Mouse (Mus musculus): ENCODE measurements around the gene Dkkl1. TPM values are rescaled to one million over a fixed set of nuclear protein-coding genes. Genes with fewer than 3 reads are reported as not detected.

The Dkkl1 gene
- total RNA-seq (2021): not detected

DNA sequence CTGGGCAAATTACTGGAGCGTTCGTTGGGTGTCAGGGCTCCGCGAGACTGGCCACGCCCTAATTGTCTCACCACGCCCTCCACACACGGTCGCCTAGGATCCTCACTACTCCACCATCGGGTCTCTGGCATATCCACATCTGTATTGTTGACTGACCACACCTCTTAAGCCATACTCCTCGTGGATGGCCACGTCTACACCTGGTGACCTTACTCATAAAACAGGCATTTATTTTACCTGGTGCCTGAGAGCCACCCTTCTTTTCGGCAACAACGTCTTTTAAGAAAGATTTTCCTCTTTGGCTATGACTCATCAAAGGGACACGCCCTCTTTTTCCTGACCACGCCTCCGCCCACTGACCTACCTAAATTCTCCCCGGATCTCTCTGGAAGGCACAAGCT is at the start of gene Dkkl1:
TSS of gene Dkkl1 (minus strand) at position 297 of the 401 bp plus-strand sequence.
- no peak for DNase-seq

DNA sequence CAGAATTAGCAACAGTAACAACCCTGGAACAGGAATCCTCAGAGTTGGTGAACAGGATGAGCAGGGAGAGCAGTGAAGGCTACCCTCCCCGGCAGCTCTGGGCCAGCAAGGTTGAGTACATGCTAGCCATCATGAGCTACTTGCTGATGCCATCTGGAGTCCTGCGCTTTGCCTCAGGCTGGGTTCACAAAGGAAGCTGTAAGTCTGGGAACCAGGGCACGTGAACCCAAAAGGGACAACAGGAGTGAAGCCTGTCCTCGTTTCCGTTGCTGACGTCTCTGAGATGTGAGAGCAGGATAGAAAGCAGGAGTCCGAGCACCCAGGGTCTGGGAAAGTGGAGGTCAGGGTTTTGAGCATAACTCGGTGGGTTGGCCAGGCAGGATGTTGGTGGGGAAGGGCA is 47.3 kb upstream of the Dkkl1 start:
- DNase-seq: no peak

DNA sequence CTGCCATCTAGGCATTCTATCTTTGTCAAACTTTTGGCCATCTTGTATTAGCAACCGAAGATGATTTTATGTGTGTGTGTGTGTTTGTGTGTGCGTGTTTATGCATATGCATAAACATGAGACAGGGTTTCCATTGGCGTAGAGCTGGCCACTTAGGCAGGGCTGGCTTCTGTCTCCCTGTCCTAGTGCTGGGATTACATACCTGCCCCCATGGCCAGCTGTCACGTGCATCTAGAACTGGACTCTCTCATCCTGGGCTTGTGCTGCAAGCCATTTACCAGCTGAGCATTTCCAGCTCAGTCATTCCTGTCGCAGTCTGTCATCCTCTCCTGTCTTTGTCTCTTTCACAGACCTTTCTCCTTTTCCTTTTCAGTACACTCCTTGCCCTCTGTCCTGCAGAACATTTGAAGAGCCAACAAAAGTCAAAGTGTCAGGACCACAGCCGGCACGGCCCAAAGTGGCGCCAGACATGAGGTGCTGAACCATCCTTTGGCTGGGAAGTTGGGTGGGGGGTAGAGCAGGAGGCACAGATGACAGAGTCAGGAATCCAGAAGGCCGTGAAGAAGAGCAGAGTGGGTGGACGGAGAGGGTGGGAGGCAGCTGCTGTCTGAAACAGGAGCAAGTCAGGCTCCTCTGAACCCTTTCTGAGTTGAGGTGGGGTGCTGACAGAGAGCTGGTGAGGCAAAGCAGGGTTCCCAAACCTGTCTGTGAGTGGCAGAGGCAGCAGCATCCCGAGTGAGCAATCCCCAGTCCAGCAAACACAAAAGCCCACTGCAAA is 45.3 kb upstream of the Dkkl1 start:
- DNase-seq: no peak

DNA sequence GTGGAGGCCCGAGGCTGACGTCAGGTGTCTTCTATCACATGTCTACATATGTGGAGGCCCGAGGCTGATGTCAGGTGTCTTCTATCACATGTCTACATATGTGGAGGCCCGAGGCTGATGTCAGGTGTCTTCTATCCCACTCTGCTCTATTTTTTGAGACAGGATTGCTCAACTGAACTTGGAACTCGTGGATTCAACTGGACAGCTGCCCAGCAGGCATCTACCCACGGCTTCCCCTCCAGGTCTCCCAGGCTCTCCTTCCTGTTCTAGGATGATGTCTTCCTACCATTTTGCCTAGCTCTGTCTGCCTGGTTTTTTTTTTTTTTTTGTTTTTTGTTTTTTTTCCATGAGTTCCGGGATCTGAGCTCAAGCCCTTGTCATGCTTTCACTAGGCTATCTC is 43.9 kb upstream of the Dkkl1 start:
- peak; percentile 40 for DNase-seq

DNA sequence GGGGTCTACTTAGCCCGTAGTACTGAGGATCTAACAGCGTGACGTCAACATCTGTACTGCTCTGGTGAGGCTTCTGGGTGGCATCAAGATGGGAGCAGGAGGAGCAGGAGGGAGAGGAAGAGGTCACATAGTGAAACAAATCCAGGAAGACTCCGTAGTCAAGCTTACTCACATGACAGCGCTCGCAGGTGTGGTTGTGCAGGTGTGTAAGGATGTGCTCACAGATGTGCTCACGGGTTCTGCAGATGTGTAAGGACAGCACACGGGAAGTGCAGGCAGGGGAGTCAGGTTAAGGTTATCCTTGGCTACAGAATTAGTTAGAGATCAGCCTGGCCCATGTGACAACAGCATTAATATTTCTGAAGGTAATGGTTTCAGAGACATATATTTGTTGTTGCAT is 41.9 kb upstream of the Dkkl1 start:
- no peak for DNase-seq

DNA sequence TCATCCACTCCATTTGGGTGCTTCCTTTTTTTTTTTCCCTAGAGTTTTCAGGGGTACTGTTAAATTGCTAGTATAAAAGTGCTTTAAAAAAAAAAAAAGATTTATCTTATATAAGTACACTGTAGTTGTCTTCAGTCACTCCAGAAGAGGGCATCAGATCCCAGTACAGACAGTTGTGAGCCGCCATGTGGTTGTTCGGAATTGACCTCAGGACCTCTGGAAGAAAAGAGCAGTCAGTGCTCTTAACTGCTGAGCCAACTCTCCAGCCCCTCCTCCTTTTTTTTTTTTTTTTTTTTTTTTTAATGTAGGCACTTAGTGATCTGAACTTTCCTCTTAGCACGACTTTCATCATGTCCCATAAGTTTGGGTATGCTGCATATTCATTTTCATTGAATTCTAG is 35.7 kb upstream of the Dkkl1 start:
- no peak for DNase-seq

DNA sequence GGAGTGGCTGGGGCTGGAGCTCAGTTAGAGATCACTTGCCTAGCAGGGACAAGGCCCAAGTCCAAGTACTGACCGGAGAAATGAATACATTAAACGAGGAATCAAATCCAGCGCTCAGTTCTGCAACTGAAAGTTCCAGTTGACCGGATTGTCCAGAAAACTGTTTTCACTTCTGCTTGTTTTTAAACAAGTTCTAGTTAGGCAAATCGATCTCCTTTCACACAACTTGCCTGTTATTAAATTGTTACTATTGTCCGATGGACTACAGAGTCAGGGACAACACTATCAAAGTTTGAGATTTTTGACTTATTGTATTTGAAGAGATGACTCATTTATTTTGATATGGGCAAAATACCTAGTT is 29.4 kb upstream of the Dkkl1 start:
- DNase-seq: no peak

DNA sequence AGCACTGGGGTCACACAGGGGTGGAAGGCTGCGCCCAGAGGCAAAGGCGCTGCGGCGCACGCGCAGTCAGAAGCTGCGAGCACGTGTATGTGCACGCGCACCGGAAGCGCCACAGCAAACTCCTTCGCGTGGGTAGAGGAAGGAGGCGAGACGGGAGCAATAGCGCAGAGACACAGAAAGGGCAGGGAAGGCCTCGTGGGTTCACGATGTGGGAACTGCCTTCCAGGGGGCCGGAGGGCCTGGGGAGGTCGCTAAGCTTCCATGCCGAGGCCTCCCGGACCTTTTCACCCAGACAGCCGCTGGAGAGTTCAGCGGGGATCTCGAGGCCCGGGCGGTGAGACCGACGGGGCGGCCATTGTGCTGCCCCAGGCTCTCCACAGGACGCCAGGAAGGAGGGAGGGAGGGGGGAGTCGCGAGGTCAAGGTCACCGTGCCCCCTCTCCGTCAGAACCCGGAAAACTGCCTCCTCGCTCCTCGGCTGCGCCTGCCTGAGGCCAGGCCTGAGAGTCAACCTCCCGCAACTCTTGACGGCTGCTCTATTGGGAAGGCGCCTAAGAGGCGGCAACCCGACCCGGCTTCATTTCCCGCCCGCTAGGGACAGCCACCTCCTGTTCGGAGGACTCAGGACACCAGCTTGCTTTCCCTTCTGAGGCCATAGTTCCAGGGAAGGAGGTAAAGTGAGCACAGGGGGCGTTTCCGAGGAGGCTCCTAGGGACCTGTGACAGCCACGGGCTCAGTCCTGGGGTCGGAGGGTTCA is 28.9 kb upstream of the Dkkl1 start, which contains the start of gene Slc6a16:
TSS of gene Slc6a16 (plus strand) at position 453 of the 756 bp plus-strand sequence.
- peak; percentile 41 for DNase-seq

DNA sequence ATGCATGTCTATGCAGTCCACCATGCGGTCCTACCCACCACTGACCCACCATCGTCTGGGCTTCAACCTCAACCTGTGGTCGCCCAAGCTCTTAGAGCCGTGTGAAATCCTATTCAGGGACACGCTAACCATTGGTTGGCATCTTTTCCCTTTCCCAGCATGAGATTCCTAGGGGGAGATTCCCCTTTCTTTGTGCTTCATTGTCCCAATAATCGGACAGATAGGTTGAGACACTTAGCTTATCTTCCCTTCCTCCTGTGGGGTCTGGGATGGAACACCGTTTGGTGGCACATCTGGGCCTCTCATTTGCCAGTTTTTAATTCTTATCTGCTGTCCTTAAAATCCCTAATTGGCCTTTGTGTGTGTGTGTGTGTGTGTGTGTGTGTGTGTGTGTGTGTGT is 28.2 kb upstream of the Dkkl1 start:
- no peak for DNase-seq

DNA sequence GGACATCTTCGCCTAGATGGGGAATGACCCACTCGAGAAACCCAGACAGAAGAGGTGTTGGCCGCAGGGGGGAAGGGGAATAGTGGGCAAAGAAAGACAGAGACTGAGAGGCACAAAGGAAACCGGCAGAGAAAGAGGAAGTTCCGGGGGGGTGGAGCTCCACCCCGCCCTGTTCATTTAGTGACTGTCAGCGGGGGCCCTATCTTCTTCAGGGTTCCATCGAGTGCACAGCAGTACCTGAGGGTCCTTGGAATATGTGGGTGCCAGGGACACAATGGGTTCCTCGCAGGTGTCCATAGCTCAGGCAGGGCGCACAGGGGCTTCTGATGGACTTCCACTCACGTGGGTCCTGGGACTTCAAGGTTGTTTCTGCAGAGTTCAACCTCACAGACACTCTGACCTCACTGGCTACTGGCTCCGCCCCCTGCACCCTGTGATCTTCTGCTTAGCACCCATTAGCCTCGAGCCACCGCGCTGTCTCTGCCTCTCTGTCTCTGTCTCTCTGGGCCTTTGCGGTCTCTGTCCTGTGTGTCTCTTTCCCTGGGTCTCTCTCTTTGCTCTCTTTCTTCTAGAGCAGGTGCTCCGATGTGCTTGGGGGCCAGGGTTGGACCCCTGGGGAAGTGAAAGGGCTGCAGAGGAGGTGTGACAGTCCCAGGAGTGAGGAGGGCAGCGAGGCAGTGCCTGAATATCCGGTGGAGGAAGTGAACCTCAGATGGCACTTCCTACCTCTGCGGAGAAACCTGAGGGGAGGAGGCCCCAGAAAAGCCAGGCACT is 27.0 kb upstream of the Dkkl1 start, which contains the start of gene Cd37:
TSS of gene Cd37 (minus strand) at position 393 of the 774 bp plus-strand sequence.
- no peak for DNase-seq

DNA sequence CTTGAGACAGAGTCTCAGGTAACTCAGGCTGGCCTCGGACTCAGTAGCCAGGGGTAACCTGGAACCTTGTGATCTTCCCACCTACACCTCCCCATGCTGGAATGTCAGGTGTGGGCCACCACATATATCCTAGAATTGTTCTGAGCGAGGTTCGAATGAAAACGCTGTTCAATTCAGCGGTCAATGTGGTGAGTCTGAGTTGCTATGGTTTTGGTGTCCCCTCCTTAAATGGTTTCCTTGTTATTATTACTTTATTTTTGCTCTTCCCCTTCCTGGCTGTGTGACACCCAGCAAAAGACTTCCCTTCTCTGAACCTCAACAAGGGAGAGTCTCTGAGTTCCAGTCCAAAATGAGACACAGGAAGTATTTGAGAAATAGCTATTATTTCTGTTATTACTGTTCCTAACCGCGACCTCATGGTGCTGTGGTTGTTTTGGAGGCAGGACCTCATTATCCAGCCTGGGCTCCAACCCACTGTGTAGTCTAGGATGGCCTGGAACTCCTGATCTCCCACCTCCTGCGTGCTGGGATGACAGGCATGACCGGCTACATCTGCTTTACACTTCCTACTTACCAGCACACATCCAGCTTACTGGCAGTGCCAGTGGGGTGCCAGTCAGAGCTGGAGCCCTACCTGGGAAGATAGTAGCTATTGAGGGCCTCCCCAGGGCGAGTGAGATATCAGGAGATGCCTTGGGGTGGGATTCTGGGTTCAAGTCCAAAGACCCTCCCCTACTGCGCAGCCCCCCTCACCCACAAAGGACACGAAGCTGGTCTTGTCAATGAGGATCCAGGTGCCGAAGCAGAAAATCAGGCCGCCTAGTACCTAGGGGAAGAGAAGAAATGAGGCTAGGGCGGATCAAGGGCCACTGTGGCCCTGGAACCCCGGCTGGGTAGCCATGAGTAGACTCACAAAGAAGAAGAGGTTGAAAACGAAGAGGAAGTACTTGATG is 26.1 kb upstream of the Dkkl1 start:
- DNase-seq: no peak

DNA sequence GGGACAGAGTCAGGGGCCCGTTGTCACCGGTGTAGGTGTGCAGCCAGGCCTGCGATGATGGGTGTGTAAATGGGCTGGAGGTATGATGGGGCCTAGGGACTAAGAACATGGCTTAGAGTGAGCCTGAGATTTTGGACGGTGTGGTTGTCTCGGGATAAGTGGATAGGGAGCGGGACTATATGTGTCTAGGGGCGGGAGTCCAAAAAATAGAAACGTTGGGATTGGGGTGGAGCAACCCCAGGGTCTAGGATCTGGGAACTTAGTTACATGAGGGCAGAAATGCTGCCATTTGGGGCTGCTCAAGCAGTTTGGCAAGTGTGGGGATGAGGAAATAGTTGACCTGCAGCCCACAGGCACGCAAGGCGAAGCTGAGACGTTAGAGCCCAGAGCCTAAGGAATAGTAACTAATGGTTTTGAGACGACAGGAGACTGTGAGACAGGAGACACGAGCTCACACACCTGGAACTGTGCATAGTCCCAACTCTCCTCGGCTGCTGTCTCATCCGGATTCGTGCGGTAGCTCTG is 23.8 kb upstream of the Dkkl1 start:
- peak; percentile 32 for DNase-seq

DNA sequence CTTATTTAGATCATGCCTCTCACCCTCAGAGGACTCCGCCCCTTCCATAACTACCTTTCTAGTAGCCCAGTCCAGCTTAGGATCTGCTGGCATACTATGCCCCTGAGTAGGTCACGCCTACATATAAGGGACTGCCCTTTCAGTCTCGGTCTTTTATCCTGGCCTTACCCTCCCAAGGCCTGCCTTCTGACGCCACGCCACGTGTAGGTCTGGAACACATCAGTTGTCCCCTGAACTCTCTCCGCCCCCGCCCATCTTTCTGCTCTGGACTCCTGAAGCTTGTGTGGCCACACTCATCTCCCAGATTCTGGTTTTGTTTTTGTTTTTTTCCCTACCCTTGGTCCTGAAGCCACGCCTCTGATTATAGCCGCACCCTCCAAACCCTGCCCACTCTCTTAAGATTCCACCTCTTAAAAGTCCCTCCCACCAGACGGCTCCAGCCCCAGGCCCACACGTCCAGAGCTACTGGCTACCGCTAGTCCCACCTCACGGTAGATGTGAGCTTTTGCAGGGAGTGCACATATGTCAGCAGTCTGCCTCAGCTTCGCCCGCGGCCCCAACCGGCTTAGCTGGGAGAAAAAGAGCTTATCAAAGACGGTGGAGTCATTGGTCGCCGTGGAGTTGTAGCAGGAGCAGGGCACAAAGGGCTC is 23.1 kb upstream of the Dkkl1 start:
- DNase-seq: peak; percentile 50

DNA sequence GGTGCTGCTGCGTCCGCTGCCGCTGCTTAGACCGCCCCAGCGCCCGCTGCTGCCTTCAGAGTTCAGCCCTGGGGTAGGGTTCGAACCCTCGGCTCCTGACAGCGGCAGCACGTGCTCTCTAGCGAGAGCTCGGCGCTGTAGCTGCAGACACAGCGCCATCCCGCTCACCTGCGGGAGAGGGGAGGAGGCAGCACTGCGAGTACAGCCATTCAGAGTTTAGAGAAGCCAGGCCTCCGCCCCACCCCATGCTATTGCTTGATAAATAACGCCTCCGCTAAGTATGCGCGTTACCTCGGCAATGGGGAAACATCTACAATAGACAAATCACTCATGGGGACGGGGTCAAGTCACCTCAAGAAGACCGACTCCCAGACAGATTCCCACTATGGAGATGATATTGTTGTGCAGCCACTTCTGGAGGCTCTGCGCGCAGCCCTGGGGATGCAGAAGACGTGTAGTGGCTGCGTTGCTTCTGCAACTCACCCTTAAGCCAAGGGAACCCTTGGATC is 22.4 kb upstream of the Dkkl1 start:
- no peak for DNase-seq

DNA sequence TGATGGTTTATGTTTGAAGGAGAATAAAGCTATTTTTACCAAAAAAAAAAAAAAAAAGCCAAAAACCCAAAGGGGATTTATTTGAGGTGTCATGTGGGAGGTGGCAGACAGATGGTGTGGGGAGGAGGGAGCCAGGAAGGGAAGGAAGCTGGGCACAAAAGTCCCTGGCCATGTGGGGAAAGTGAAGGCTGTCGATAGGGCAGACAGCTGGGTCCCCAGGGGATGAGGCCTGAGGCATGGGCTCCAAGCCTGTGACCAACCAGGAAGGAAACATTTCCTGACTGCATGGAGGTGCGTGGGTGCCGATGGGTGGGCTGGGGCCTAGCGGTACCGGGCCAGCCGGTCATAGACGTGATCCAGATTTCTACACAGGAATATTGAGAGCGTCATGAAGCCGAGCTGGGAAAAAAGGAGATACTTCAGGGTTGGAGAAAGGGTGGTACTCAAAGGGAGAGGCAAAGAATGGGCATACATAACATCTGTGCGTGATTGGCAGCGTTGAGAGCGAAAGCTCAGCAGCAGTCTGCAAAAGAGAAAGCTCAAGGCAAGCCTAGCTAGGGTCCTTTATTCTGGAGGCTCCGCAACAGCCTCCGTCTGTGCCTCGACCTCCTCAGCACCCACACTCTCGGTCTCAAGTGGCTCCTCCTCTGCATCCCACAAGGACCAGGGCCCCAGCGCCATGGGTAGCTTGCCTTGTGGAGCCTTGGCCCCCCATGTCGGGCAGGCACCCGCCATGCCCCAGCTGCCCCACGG is 21.8 kb upstream of the Dkkl1 start:
- peak; percentile 50 for DNase-seq

DNA sequence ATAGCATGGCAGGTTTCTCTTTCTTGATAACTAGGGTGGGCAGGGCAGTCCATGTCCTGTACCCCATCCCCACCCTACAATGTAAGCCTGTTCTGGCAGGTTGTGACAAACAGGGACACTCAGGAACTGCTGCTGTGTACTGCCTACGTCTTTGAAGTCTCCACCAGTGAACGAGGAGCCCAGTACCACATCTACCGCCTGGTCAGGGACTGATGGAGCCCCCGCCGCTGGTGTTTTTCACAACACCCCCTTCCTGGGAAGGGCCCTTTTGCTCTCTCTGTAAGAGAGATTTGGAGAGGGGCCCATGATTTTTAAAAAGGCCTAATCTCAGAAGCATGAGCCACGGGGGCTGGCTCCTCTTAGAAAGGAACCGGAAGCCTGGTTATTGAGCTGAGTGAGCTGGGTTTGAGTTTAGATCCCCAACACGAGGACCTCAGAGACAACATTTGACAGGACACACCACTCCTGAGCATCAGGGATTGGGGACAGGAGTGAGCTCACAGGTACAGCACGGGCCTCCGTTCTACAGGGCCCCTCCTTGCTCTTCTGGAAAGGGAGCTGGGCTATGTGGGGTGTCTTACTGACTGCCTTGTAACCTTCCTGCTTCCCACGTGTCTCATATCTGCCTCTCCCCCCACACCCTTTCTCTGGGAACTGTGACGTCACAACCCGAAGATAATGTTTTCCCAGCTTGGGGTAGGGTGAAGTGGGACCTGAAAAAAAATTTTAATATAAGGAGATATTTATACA is 20.9 kb upstream of the Dkkl1 start:
- DNase-seq: no peak

DNA sequence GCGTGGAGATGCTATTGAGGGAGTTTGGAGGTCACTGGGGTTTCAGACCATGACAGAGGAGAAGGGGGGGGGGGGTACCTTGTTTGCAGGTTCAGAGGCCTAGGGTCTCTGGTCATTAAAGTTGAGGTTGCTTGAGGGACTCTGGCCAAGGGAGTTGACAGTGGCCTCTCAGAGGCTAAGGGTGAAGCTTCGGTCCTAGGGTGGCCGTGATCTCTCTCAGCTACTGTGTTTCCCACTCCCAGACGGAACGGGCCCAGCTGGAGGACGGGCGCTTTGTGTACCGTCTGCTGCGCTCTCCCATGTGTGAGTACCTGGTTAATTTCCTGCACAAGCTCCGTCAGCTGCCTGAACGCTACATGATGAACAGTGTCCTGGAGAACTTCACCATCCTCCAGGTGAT is 20.0 kb upstream of the Dkkl1 start:
- DNase-seq: no peak

DNA sequence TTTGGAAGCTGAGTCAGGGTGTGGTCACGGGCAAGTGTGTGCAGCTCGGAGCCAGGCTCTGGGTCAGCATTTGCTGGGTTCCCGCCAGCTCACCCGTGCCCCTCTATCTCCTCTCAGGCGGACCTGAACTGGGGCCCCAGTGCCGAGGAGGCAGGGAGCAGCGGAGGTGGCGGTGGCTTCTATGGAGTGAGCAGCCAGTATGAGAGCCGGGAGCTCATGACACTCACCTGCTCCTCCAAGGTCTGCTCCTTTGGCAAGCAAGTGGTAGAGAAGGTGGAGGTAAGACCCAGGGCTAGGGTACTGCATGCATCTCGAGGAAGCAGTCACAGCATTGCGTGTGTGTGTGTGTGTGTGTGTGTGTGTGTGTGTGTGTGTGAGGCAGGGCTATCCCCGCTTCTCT is 19.2 kb upstream of the Dkkl1 start:
- no peak for DNase-seq

DNA sequence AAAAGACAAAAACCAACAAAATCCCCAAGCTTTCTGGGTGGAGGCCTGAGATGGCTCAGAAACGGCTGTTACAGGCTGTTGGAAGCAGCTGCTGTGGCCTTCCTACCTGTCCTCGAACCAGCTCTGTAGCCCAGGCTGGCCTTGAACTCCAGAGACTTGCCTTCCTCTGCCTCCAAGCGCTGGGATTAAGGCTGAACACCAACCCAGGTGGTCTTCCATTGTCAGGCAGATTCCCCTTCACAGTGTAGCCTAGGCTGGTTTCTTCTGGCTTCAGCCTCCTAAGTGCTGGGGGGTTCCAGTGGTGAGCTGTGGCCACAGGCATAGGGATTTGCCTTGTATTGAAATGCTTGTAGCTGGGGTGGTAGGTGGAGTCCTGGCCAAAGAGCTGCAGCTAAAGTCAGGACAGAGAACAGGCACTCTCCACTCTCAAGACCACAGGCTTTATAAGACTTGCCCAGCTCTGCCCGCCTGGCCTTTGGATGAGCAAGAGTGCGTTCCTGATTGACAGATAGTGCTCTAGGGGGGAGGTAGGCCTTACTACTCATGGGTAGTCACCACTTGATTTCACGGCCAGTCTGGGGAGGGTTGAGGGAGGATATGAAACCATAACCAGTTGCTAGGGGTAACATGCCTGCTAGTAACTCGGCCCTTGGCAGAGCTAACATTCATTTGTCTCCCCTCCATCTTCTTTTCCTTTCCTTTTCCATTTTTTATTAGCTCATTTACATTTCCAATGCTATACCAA is 17.7 kb upstream of the Dkkl1 start:
- no peak for DNase-seq
